Mouse (Mus musculus) bone marrow, adult 2 months (tissue): ENCODE results near the gene Rpa1. TPM values are rescaled to one million over a fixed set of nuclear protein-coding genes. Genes with fewer than 3 reads are reported as not detected.

Source experiments
- H3K27ac ChIP-seq: fragments of 200-500 bp; 2 replicates; pipeline ENCODE4 v1.5.1; 2012; ENCODE audit warnings: low read depth, mild to moderate bottlenecking, control low read depth, inconsistent platforms, low read length; ENCODE audit not compliant: control insufficient read depth, poor library complexity, insufficient read depth
- H3K4me1 ChIP-seq: fragments of 200-500 bp; 2 replicates; pipeline ENCODE4 v1.6.1; 2011; ENCODE audit warnings: low read length; ENCODE audit not compliant: control insufficient read depth, insufficient read depth
- H3K4me3 ChIP-seq: fragments of 200-500 bp; replicated peaks from 2 replicates; pipeline ENCODE3; 2011; ENCODE audit warnings: mild to moderate bottlenecking, low read depth, low read length, control low read depth; ENCODE audit not compliant: control insufficient read depth
- CTCF ChIP-seq: fragments of 200-500 bp; IDR thresholded peaks from 2 replicates; pipeline ENCODE4 v1.5.1; 2011; ENCODE audit warnings: low read length, control low read depth; ENCODE audit not compliant: control insufficient read depth, insufficient read depth
- POLR2A ChIP-seq: fragments of 200-500 bp; IDR thresholded peaks from 2 replicates; pipeline ENCODE4 v1.6.1; 2011; ENCODE audit warnings: low read depth, mild to moderate bottlenecking, control low read depth, low read length, borderline replicate concordance; ENCODE audit not compliant: control insufficient read depth
- WGBS: fragments of 180-500 bp; shearing (Covaris S2); methylation state at CpG from one replicate; pipeline ENCODE4 v1.1.7; 2018; 5-methylcytosine and 5-hydroxymethylcytosine counted together
- polyA plus RNA-seq: library from polyadenylated mRNA; stranded (reverse); fragments of >200 nt; gene quantifications from 2 replicates; pipeline ENCODE4 v1.2.4, GENCODE M21; 2011; ENCODE audit warnings: low replicate concordance; ENCODE audit not compliant: missing spikeins, insufficient read depth, insufficient read length

Rpa1 gene
- polyA plus RNA-seq, 1 experiment, result 40.3 TPM

DNA sequence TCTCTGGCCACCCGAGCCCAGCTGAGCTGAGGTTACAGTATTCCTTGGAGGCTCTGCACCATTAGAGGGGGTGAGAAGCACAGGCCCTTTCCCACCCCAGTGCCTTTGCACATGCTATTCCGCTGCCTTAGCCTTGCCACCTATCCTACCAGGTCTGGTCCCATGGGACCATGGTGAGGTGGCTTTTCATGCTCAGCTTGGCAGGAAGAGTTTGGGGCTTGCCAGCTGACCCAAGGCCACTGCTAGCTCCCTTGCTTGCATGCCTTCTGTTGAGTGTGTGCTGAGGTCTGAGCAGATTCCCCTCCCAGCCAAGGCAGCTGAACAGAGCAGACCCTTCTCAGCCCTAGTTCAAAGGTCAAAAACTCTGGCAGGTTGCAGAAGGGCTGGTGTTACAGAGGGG lies 87.1 kb downstream of the Rpa1 start:
- Histone ChIP-seq H3K4me1 (0 out of 2 replicates have a peak, but pooled peaks cover 2% of the 10 kb centered on the region), H3K4me3 (no peak overlapping the region), H3K27ac (no peak overlapping the region)
- WGBS, result 85% methylated on average over 2 of the region's 2 CpGs
- TF ChIP-seq POLR2A, result no peak
- TF ChIP-seq CTCF, result no peak

DNA sequence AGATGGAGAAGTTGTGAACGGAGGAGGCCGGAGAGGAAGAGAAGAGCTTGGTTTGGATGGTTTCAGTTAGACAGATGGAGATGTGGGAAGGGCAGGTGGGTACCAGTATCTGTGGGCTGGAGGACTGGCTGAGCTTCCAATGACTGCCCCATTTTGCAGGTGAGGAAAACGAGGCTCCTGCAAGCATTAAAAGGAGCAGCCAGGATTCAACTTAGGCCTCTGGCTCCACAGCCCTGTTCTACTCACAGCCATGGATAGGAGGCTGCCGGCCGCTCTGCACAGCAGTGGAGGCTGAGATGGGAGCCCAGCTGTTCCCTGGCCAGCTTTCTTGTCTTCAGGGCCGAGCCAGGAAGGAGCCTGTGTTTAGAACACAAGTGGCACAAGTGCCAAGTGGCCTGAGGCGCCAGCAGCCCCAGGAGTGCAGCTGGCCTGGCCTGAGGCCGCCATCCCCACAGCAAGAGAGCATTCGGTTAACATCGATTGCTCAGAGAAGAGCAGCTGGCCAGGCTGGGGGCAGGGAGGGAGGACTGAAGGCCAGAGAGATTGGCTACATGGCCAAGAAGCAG lies 88.0 kb downstream of the Rpa1 start:
- no peak overlapping the region for H3K4me3 ChIP-seq
- TF ChIP-seq POLR2A, result no peak
- TF ChIP-seq CTCF, result no peak
- peaks cover 3% of the 10 kb centered on the region; the same call in 1 of the 2 replicates for H3K4me1 ChIP-seq
- WGBS, result 77% methylated on average over 10 of the region's 10 CpGs
- no peak overlapping the region for H3K27ac ChIP-seq

DNA sequence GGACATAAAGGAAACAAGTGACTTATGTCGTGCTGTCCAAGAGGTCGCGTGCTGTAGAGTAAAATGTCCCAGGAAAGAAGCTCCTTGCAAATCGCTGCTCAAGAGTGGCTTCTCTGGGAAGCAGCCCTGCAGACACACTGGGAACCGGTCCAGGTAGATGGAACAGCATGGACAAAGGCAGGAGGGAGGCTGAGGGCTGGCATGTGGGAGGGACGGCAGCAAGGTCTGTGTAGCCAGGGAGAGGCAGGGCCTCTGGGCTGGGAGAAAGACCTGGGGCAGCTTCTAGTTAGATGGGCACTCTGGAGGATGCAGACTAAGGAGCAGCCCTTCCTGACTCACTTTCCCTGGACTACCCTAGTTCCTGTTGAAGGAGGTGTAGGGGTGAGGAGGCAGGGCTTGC lies 88.7 kb downstream of the Rpa1 start:
- no peak overlapping the region for H3K27ac ChIP-seq
- H3K4me3 ChIP-seq, result no peak overlapping the region
- TF ChIP-seq CTCF, result no peak
- no peak for TF ChIP-seq POLR2A
- WGBS, result 83% methylated on average over 6 of the region's 6 CpGs
- peaks cover 6% of the 10 kb centered on the region; the same call in 1 of the 2 replicates for H3K4me1 ChIP-seq

DNA sequence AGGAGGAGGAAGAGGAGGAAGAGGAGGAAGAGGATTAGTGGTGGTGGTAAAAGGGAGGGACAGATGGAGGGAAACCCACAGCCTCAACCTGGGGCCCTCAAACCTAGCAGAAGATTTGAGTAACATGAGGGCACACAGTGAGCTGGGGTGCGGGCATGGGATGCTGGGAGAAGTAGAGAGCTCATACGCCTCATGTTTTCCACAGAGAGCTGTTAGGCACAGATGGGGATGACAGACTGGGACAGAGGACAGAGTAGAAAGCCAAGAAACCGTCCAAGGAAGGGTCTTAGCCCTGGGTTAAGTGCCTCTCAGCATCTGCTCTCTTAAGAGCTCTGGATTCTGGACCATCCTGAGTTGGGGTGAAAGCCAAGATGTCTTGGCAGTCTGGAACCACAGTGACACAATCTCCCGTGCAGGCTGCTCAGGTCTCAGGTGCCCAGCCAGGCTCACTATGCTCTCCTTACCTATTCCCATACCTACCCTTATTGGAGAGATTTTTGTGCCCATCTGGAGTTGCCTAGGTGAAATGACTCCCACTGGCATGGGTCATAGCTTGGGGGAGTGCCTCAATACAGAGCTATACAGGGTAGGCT lies 91.0 kb downstream of the Rpa1 start:
- WGBS, result 65% methylated on average over 4 of the region's 4 CpGs

DNA sequence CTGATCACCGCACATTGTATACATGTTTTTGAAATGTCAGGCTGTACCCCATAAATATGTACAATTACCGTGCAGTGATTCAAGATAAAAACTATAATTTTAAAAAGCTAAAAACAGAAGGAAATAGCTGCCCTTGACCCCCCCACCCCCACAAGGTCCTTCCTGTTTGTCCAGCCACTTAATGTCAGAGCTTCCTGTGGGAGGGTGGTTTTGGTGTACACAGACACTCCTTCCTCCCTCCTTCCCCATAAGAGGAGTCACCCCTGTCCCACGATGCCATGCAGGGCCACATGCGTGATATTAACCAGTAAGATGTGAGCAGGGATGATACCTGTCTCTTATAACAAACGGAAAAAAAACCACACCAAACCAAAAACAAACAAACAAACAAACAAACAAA lies 92.8 kb downstream of the Rpa1 start:
- H3K4me3 ChIP-seq, result no peak overlapping the region
- H3K27ac ChIP-seq, result no peak overlapping the region
- peaks cover 6% of the 10 kb centered on the region; the same call in 1 of the 2 replicates for H3K4me1 ChIP-seq
- TF ChIP-seq POLR2A, result no peak
- no peak for TF ChIP-seq CTCF
- WGBS, result 22% methylated on average over 5 of the region's 5 CpGs

More for the DNA sequence above, 91.0 kb downstream of the Rpa1 start:
- H3K4me3 ChIP-seq, result no peak overlapping the region
- no peak overlapping the region for H3K27ac ChIP-seq
- TF ChIP-seq POLR2A (no peak), CTCF (no peak)
- H3K4me1 ChIP-seq, result peaks cover 6% of the 10 kb centered on the region; the same call in 1 of the 2 replicates

- peak; percentile 37; the same call in 1 of the 2 replicates for TF ChIP-seq CTCF
- TF ChIP-seq POLR2A, result no peak
- Histone ChIP-seq H3K4me1 (peaks cover 6% of the 10 kb centered on the region; the same call in 1 of the 2 replicates), H3K27ac (peak overlapping the region; percentile 14; the same call in 1 of the 2 replicates), H3K4me3 (no peak overlapping the region)
- 49% methylated on average over 13 of the region's 13 CpGs for WGBS
Observed at GRCm38 (mm10) chr11:75254252-75254912, 93.7 kb downstream of the Rpa1 start.

- Histone ChIP-seq H3K4me1 (peaks cover 5% of the 10 kb centered on the region; the same call in 1 of the 2 replicates), H3K4me3 (no peak overlapping the region), H3K27ac (no peak overlapping the region)
- 55% methylated on average over 7 of the region's 7 CpGs for WGBS
- TF ChIP-seq CTCF (no peak), POLR2A (no peak)
Observed at GRCm38 (mm10) chr11:75251557-75252070, 96.5 kb downstream of the Rpa1 start.

DNA sequence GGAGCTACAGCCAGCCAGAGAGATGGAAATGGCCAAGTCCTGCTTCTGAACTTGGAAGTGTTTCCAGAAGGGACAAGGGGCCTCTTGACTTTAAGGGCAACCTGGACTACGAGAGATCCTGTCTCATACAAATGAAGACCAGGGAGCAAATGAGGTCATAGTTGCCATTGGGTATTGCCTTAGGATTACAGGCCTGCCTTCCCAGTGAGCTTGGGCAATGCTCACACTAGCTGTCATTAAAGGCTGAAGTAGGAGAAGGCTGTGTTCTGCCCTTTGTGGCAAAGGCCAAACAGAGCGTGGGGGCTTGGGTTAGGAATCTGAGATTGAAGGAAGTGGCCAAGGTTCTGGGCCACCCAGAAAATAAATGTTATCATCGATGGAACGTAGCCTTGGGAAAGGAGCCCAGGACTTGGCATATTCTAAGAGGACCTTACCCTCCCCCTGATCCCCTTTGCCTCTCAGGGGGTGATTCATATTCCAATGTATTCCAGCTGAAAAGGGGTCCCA lies 97.1 kb downstream of the Rpa1 start:
- no peak for TF ChIP-seq CTCF
- no peak for TF ChIP-seq POLR2A
- H3K4me1 ChIP-seq, result peaks cover 4% of the 10 kb centered on the region; the same call in 1 of the 2 replicates
- no peak overlapping the region for H3K4me3 ChIP-seq
- H3K27ac ChIP-seq, result no peak overlapping the region
- 74% methylated on average over 4 of the region's 4 CpGs for WGBS
